Mouse (Mus musculus) CH12.LX (cell line): Measurements from ENCODE around the gene Elk3.

Experiments
- CTCF ChIP-seq, 2 experiments: IDR thresholded peaks in 1 of 2; conservative IDR thresholded peaks in 1 of 2; 2 replicates each; pipeline ENCODE4 v1.5.1; 2011 to 2012; ENCODE audit warnings: low read depth in 2 of 2, low read length in 2 of 2, improper control_type of control experiment in 1 of 2, inconsistent platforms in 1 of 2, mild to moderate bottlenecking in 1 of 2, moderate library complexity in 1 of 2
- SIN3A ChIP-seq: IDR thresholded peaks from 2 replicates; pipeline ENCODE4 v1.6.1; 2012; ENCODE audit warnings: low read length, improper control_type of control experiment, inconsistent platforms

DNA sequence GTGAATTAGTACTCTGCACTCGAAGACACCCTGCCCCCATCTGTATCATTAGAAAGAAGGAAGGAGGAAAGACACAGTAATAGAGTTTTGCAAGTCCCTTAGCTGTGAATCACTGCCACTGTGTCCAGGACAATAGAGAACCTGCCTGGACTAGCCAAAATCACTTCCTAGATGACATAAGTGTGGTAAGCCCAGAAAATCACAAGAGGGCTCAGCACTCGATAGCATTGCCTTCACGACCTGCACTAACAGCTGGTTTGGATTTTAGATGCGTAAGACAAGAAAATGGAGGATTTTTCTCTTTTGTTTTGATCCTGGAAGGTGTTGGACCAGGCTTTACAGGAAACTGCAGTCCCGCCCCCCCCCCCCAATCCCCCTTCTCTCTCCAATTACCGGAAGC lies 6.0 kb upstream of the Elk3 start:
- TF ChIP-seq CTCF (conservative IDR thresholded peaks at IDR 0.05 in 1 of 2, IDR thresholded peaks at IDR 0.05 in 1 of 2; ENCODE audit: low read depth in 2 of 2, low read length in 2 of 2) (no peak), SIN3A (no peak)
